Mouse (Mus musculus) layer of hippocampus, postnatal 10 days (tissue): ENCODE measurements at regions not wholly inside any gene's neighbourhood (a gene's known extent, or its start where the extent isn't known, plus 50 kb on each side); places are given as distances from the start of the nearest gene placed in this dataset.
A peak's percentile ranks its signal among the peaks of the same experiment; 100 is the strongest.

Source experiments
- DNase-seq, 2 experiments: peaks; one replicate each; pipeline ENCODE4 v3.0.0; 2021; ENCODE audit warnings: low spot score in 2 of 2

DNA sequence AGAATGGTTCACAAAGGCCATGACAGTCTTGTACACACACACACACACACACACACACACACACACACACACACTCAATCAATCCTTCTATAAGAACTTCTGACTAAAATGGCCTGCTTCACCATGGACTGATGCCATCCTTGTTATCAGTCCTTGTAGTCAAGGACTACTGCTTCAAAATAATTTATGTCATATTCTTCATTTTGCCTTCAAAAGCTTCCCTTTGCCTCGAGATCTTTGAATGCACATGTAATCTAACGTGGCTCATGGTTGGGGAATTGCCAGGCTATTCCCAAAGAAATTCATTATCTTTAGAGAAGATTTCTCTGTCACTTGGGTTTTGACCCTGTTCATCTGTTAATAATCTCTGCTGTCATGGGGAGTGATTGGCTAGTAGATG is 278.0 kb upstream of the Cdyl start:
- no peak for DNase-seq

- no peak for DNase-seq
These were observed 276.5 kb upstream of the Cdyl start for GRCm38 (mm10) chr13:35383000-35383623.

DNA sequence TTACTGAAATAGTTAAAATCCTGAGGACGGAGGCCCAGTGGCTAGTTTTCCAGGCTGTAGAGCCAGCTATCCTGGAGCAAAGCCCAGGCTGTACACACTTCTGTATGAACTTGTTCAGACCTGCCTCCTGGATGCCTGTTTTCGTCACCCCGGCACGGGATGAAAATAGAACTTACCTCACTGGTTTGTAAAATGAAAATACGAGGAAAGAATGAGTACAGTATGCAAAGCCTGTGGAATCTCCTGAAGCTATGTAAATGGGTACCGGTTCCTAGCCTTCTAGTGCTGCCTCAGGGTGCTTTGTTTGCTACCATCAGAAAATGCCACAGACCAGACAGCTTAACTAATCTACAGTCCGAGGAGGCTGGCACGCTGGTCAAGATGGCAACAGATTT is 276.0 kb upstream of the Cdyl start:
- DNase-seq: peak in 1 of 2 experiments; percentile 10

GRCm38 (mm10) chr13:35388380-35388779 is 271.3 kb upstream of the Cdyl start:
- no peak for DNase-seq

DNA sequence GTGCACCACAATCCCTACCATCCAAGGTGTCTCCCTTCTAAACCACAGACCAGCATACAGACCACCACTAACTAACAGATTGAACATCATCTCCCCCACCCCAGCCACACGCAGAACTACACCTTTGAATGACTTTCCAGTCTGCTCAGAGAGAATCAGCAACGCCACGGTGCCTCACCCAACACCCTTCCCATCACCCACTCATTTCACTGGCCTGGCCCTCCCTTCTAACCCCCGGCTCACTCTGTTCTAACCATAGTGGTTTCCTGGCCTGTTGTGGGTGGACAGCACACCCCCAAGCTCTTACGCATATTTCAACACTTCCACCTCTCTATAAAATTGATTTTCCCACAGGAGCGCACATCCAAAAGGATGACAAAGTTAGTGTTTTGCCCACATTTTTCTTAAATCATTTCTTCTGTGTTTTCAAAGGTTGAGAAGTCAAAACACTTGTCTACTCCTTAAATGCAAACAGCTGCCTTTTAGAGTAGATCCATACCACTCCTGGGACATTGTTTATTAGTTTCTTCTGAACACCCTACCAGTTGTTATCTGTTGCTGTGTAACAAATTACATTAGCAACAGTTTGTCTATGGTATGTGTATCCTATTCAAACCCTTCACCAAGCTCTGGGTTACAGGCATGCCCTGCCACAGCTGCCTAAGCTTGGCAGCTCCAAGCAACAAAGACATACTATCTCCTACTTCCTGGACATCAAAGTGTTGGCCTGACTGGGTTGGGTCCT is 269.7 kb upstream of the Cdyl start:
- DNase-seq: no peak

DNA sequence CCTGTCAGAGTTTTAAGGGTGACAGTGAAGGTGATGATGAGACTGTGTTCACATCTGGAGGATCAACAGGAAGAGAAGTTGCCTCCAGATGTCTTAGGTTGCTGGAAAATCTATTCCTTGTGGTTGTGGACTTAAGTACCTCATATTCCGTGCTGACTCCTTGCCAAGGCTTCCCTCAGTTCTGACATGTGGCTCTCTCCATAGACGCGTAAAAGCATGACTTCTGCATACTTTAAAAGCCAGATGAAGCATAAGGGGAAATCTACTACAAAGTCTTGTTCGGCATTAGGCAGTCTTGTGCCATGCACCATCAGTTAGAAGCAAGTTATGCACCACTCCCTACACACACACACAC is 269.1 kb upstream of the Cdyl start:
- no peak for DNase-seq

- DNase-seq: no peak
These were observed 267.5 kb upstream of the Cdyl start for GRCm38 (mm10) chr13:35392167-35392566.

- DNase-seq: no peak
These were observed 264.4 kb upstream of the Cdyl start for GRCm38 (mm10) chr13:35395192-35395591.

DNA sequence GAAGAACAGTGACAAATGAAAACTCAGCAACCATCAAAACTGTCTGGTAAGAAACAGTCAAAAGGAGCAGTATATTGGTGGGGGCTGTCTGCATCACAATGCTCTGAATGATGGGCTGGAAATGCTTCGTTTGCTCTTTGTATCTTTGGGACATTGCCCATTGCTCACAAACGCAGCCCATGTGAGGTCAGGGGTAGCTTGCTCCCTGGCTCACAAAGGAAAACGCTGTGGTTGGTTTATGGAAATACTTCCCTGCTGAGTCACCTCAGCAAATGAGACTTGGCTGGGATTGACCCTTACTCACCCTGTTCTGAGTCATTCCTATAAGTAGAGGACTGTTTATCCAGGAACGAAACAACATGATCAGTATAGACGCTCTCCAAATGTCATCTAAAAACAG is 264.0 kb upstream of the Cdyl start:
- no peak for DNase-seq

GRCm38 (mm10) chr13:35397166-35397565 is 262.5 kb upstream of the Cdyl start:
- no peak for DNase-seq

- no peak for DNase-seq
These were observed 261.4 kb upstream of the Cdyl start for GRCm38 (mm10) chr13:35398192-35398591.

DNA sequence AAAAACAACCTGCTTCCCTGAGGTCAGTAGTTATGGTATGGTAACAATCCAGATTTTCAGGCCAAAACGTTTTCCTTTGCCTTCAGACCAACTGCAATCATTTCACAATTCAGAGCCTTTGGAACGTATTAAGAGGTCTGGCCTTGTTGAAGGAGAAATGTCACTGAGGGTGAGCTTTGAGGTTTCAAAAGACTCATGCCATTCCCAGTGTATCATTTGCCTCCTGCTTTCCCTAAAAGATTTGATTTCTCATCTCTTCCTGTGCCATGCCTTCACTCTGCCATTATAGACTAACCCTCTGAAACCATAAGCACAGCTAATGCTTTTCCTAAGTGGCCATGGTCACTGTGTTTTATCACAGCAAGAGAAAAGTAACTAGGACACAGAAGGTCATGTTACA is 256.8 kb upstream of the Cdyl start:
- no peak for DNase-seq

- DNase-seq: no peak
These were observed 255.2 kb upstream of the Cdyl start for GRCm38 (mm10) chr13:35404428-35404827.

DNA sequence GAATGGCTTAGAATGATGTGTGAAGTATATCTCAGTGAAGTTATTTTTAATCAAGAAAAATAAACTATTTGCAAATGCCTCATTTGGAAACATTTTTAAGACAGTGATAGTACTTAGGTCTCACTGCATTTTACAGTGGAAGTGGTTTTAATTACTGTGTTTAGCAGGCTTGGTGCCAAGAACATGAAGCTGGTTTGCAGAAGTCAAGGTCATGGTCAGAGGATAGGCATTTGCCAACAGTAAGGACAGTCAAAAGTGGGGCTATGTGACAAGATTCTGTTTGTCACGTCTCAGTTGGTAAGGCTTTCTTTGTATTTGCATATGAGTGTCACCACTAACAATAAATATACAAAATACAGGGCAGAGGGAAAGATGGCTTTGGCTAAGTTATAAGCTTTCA is 254.2 kb upstream of the Cdyl start:
- no peak for DNase-seq

DNA sequence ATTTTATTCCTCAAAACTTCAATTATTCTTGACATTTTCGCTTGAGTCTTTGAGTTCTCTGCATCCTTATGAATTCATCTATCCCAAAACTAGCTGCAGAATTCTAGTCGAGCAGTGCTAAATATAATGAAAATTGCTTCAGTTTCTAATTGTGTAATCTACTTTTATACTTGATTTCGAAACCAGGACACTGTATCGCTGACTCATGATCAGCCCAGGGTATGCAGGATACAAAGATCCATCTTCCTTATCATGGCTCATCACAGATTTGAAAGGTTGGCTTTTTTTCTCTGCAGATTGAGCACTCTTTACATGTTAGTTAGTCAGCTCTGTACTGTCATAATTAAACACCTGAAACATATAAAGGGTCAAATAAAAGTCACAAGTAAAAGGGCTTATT is 242.1 kb upstream of the Cdyl start:
- no peak for DNase-seq

DNA sequence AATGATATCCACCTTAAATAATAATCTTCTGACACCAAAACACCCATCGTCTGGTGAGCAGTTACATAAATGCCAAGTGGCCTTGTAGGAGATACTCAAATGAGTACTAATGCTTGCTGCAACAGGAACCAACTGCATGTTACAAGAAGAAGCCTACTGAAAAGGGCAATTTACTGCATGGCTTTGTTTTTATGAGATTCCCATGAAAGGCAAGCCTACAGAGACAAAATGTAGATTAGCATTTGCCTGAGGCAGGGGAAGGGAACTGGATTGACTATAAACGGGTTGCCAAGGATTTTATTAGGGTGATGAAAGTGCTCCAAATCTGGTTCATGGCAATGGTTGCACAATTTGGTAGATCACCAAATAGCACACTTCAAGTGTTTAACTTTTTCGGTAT is 239.6 kb upstream of the Cdyl start:
- DNase-seq: no peak

GRCm38 (mm10) chr13:35426061-35426460 is 233.6 kb upstream of the Cdyl start:
- DNase-seq: no peak

- DNase-seq: no peak
These were observed 224.5 kb upstream of the Cdyl start for GRCm38 (mm10) chr13:35435173-35435572.

GRCm38 (mm10) chr13:35447661-35448060 is 212.0 kb upstream of the Cdyl start:
- no peak for DNase-seq

DNA sequence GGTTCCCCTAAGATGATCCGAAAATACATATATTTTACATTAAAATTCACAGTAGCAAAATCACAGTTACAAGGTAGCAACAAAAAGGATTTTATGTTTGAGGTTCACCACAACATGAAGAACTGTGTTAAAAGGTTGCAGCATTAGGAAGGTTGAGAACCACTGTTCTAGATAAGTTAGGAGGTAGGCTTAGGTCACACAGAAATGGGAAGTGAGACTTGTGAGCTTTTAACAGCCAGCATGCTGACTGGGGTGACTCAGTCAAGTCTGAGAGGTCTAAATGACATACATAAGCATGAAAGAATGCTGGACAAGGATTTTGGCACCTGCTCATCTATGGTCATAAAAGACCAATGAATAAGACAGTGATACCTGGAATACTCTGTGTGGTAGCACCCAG is 207.2 kb upstream of the Cdyl start:
- DNase-seq: no peak

- no peak for DNase-seq
These were observed 206.3 kb upstream of the Cdyl start for GRCm38 (mm10) chr13:35453222-35453914.

- DNase-seq: no peak
These were observed 199.6 kb upstream of the Cdyl start for GRCm38 (mm10) chr13:35460051-35460450.

GRCm38 (mm10) chr13:35463231-35463630 is 196.4 kb upstream of the Cdyl start:
- no peak for DNase-seq
